Mouse (Mus musculus) megakaryocyte, embryonic 14.5 days (primary cell): ENCODE results near the gene Pirt. TPM values are rescaled to one million over a fixed set of nuclear protein-coding genes. Genes with fewer than 3 reads are reported as not detected.

Source experiments
- H3K27me3 ChIP-seq: replicated peaks from 2 replicates; pipeline ENCODE3; 2012; ENCODE audit warnings: inconsistent platforms
- H3K36me3 ChIP-seq: replicated peaks from 2 replicates; pipeline ENCODE3; 2012; ENCODE audit warnings: low read length, inconsistent platforms, mixed read lengths
- H3K4me1 ChIP-seq: 2 replicates; pipeline ENCODE4 v1.6.1; 2012; ENCODE audit warnings: inconsistent platforms
- H3K4me3 ChIP-seq: replicated peaks from 2 replicates; pipeline ENCODE3; 2012; ENCODE audit warnings: moderate library complexity, mild to moderate bottlenecking, inconsistent platforms
- H3K9me3 ChIP-seq: 2 replicates; pipeline ENCODE4 v1.6.1; 2012; ENCODE audit warnings: inconsistent platforms
- FLI1 ChIP-seq: IDR thresholded peaks from 2 replicates; pipeline ENCODE4 v1.6.1; 2012; ENCODE audit warnings: low read length, inconsistent platforms, mixed read lengths
- GATA1 ChIP-seq: IDR thresholded peaks from 3 replicates; pipeline ENCODE4 v1.6.1; 2012; ENCODE audit warnings: mixed read lengths, low read length, inconsistent platforms, borderline replicate concordance
- polyA plus RNA-seq: library from polyadenylated mRNA; stranded (reverse); fragments of >175 nt; gene quantifications from 2 replicates; pipeline ENCODE4 v1.2.3, GENCODE M21; 2012; ENCODE audit warnings: low replicate concordance; ENCODE audit not compliant: insufficient read depth

Pirt gene
- polyA plus RNA-seq, 1 experiment = not detected

- TF ChIP-seq FLI1 (no peak), GATA1 (no peak)
- Histone ChIP-seq H3K4me1 (peaks cover 6% of the 10 kb centered on the region), H3K36me3 (no peaks in the 10 kb centered on the region), H3K4me3 (no peak overlapping the region), H3K9me3 (no peaks in the 10 kb centered on the region), H3K27me3 (peaks cover 38% of the 10 kb centered on the region)
Measured at GRCm38 (mm10) chr11:66912531-66913458, 1.0 kb downstream of the Pirt start.

GRCm38 (mm10) chr11:66914249-66914648, 2.5 kb downstream of the Pirt start:
- H3K27me3 ChIP-seq = peaks cover 40% of the 10 kb centered on the region
- no peaks in the 10 kb centered on the region for H3K9me3 ChIP-seq
- H3K4me1 ChIP-seq = peaks cover 6% of the 10 kb centered on the region
- H3K36me3 ChIP-seq = no peaks in the 10 kb centered on the region
- TF ChIP-seq GATA1 = no peak
- TF ChIP-seq FLI1 = no peak
- H3K4me3 ChIP-seq = no peak overlapping the region

- Histone ChIP-seq H3K4me3 (no peak overlapping the region), H3K36me3 (no peaks in the 10 kb centered on the region), H3K4me1 (no peaks in the 10 kb centered on the region), H3K9me3 (no peaks in the 10 kb centered on the region), H3K27me3 (peaks cover 17% of the 10 kb centered on the region)
- TF ChIP-seq FLI1 (no peak), GATA1 (no peak)
Measured at GRCm38 (mm10) chr11:66920012-66920411, 8.2 kb downstream of the Pirt start.

- TF ChIP-seq GATA1 (no peak), FLI1 (no peak)
- peaks cover 10% of the 10 kb centered on the region for H3K27me3 ChIP-seq
Measured at GRCm38 (mm10) chr11:66924095-66924823, 12.5 kb downstream of the Pirt start.

GRCm38 (mm10) chr11:66928311-66928710, 16.5 kb downstream of the Pirt start:
- Histone ChIP-seq H3K4me3 (no peak overlapping the region), H3K9me3 (no peaks in the 10 kb centered on the region), H3K27me3 (peaks cover 4% of the 10 kb centered on the region), H3K36me3 (no peaks in the 10 kb centered on the region), H3K4me1 (no peaks in the 10 kb centered on the region)
- TF ChIP-seq GATA1 (no peak), FLI1 (no peak)

More at GRCm38 (mm10) chr11:66924095-66924823, 12.5 kb downstream of the Pirt start:
- Histone ChIP-seq H3K9me3 (no peaks in the 10 kb centered on the region), H3K36me3 (no peaks in the 10 kb centered on the region), H3K4me1 (no peaks in the 10 kb centered on the region), H3K4me3 (no peak overlapping the region)

- H3K4me3 ChIP-seq = no peak overlapping the region
- no peaks in the 10 kb centered on the region for H3K36me3 ChIP-seq
- peaks cover 3% of the 10 kb centered on the region for H3K27me3 ChIP-seq
- TF ChIP-seq FLI1 (no peak), GATA1 (no peak)
- 0 out of 2 replicates have a peak, but pooled peaks cover 3% of the 10 kb centered on the region for H3K9me3 ChIP-seq
- no peaks in the 10 kb centered on the region for H3K4me1 ChIP-seq
Measured at GRCm38 (mm10) chr11:66932827-66933599, 21.2 kb downstream of the Pirt start.

GRCm38 (mm10) chr11:66934428-66935173, 22.8 kb downstream of the Pirt start:
- H3K4me3 ChIP-seq = no peak overlapping the region
- H3K27me3 ChIP-seq = peaks cover 3% of the 10 kb centered on the region
- H3K36me3 ChIP-seq = no peaks in the 10 kb centered on the region
- TF ChIP-seq GATA1 (no peak), FLI1 (no peak)
- H3K4me1 ChIP-seq = no peaks in the 10 kb centered on the region
- H3K9me3 ChIP-seq = 0 out of 2 replicates have a peak, but pooled peaks cover 3% of the 10 kb centered on the region

- Histone ChIP-seq H3K36me3 (no peaks in the 10 kb centered on the region), H3K4me1 (no peaks in the 10 kb centered on the region), H3K4me3 (no peak overlapping the region), H3K27me3 (peaks cover 3% of the 10 kb centered on the region), H3K9me3 (no peaks in the 10 kb centered on the region)
- TF ChIP-seq GATA1 = no peak
Measured at GRCm38 (mm10) chr11:66942011-66942410, 30.2 kb downstream of the Pirt start.

GRCm38 (mm10) chr11:66945224-66945767, 33.5 kb downstream of the Pirt start:
- Histone ChIP-seq H3K9me3 (no peaks in the 10 kb centered on the region), H3K36me3 (no peaks in the 10 kb centered on the region), H3K27me3 (peaks cover 3% of the 10 kb centered on the region), H3K4me1 (no peaks in the 10 kb centered on the region), H3K4me3 (no peak overlapping the region)
- TF ChIP-seq GATA1 = no peak
- no peak for TF ChIP-seq FLI1
